Mouse (Mus musculus) lung, embryonic 15.5 days (tissue): ENCODE measurements around the gene Smyd1. TPM values are rescaled to one million over a fixed set of nuclear protein-coding genes. Genes with fewer than 3 reads are reported as not detected.
A peak's percentile ranks its signal among the peaks of the same experiment; 100 is the strongest.

Source experiments
- ATAC-seq: fragments of 200-750 bp; cut with Nextera tagmentation; 2 replicates; pipeline ENCODE4 v1.8.0; 2017; ENCODE audit warnings: moderate number of reproducible peaks, borderline replicate concordance; ENCODE audit not compliant: low FRiP score, low TSS enrichment; ENCODE audit errors: extremely low read depth
- H3K27ac ChIP-seq: fragments of 300-500 bp; sonication (generic); 2 replicates; pipeline ENCODE4 v1.5.1; 2015; ENCODE audit warnings: moderate library complexity, mild to moderate bottlenecking, inconsistent platforms
- H3K27me3 ChIP-seq: fragments of 300-500 bp; sonication (generic); 2 replicates; pipeline ENCODE4 v1.6.1; 2015; ENCODE audit warnings: inconsistent platforms
- H3K36me3 ChIP-seq: fragments of 300-500 bp; sonication (generic); 2 replicates; pipeline ENCODE4 v1.6.1; 2015; ENCODE audit warnings: inconsistent platforms
- H3K4me1 ChIP-seq: fragments of 300-500 bp; sonication (generic); 2 replicates; pipeline ENCODE4 v1.6.1; 2015; ENCODE audit warnings: inconsistent platforms
- H3K4me2 ChIP-seq: fragments of 300-500 bp; sonication (generic); 2 replicates; pipeline ENCODE4 v1.6.1; 2015; ENCODE audit warnings: inconsistent platforms, mild to moderate bottlenecking, moderate library complexity
- H3K4me3 ChIP-seq: fragments of 300-500 bp; sonication (generic); 2 replicates; pipeline ENCODE4 v1.5.1; 2015; ENCODE audit warnings: mild to moderate bottlenecking, inconsistent platforms
- H3K9ac ChIP-seq: fragments of 300-500 bp; sonication (generic); 2 replicates; pipeline ENCODE4 v1.6.1; 2015; ENCODE audit warnings: inconsistent platforms
- H3K9me3 ChIP-seq: fragments of 300-500 bp; sonication (generic); 2 replicates; pipeline ENCODE4 v1.6.1; 2016; ENCODE audit warnings: inconsistent platforms
- WGBS: fragments of 180-500 bp; shearing (Covaris S2); methylation state at CpG from one replicate; pipeline ENCODE4 v1.1.7; 2015; 5-methylcytosine and 5-hydroxymethylcytosine counted together
- polyA plus RNA-seq: library from polyadenylated mRNA; unstranded; fragments of >200 nt; fragmentation: Nextera tagmentation; extraction: Ambion mirVana; gene quantifications from 2 replicates; pipeline ENCODE4 v1.2.1, GENCODE M21; 2015

Gene Smyd1
- polyA plus RNA-seq, 1 experiment from 2014 or later: 4.5 TPM

- H3K27ac ChIP-seq: no peak within 1 kb of the TSS
Measured at GRCm38 (mm10) chr6:71322491-71322921, 473 bp upstream of the Smyd1 start, which contains the start of gene Cd8b1. TSS of gene Cd8b1 (plus strand) at chr6:71322788.

DNA sequence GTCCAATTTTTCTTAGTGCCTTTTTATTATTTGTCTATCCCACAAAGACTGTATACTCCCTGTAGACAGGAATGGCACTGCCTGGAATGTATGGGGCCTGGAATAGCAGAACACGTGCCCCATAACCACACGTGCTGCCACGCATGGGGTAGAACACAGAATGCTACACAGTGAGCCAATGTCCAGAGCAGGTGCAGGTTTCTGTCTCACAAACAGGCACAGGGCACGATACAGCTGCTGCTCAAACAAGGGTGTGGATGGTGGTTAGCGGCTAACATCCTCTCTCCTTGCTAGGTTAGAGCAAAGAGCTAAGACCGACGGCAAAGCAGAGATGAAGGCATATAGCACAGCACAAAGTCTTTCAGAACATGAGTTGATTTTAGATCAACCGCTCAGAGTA, 14.5 kb downstream of the Smyd1 start:
- no peak overlapping the region for H3K4me2 ChIP-seq
- no peaks in the 10 kb centered on the region for H3K27me3 ChIP-seq
- H3K4me1 ChIP-seq: no peaks in the 10 kb centered on the region
- H3K27ac ChIP-seq: no peak overlapping the region
- H3K9ac ChIP-seq: no peak overlapping the region
- ATAC-seq: no peak
- no peaks in the 10 kb centered on the region for H3K9me3 ChIP-seq
- no peak overlapping the region for H3K4me3 ChIP-seq
- 87% methylated on average over 8 of the region's 8 CpGs for WGBS
- H3K36me3 ChIP-seq: no peaks in the 10 kb centered on the region

More at GRCm38 (mm10) chr6:71322491-71322921, 473 bp upstream of the Smyd1 start, which contains the start of gene Cd8b1:
- Histone ChIP-seq H3K9ac (no peak within 1 kb of the TSS), H3K4me3 (no peak within 1 kb of the TSS), H3K4me2 (no peak within 1 kb of the TSS), H3K9me3 (no peaks in the 10 kb centered on the region), H3K36me3 (no peaks in the 10 kb centered on the region), H3K27me3 (no peaks in the 10 kb centered on the region), H3K4me1 (no peaks in the 10 kb centered on the region)
- 71% methylated on average over 7 of the region's 7 CpGs for WGBS
- ATAC-seq: no peak

GRCm38 (mm10) chr6:71302097-71302731, 19.8 kb downstream of the Smyd1 start:
- Histone ChIP-seq H3K4me2 (no peak overlapping the region), H3K9ac (no peak overlapping the region), H3K27ac (no peak overlapping the region), H3K4me1 (no peaks in the 10 kb centered on the region), H3K36me3 (no peaks in the 10 kb centered on the region), H3K4me3 (no peak overlapping the region), H3K9me3 (no peaks in the 10 kb centered on the region), H3K27me3 (no peaks in the 10 kb centered on the region)
- ATAC-seq: no peak
- WGBS: 54% methylated on average over 6 of the region's 6 CpGs

DNA sequence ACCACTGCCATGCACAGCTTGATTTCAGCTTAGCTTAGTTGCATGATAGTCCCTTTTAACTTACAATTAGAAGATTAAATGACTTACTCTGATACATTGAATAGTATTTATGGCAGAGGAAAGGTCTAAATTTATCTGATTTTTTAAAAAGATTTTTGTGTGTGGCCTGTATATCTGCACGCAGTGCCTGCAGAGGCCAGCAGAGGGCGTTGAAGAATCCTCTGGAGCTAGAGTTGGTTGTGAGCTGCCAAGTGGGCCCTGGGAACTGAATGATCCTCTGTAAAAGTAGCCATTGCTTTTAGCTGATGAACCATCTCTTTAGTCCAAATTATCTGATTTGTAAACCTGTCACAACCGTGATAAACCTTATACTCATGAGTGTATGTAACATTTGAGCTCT, 23.3 kb downstream of the Smyd1 start:
- H3K36me3 ChIP-seq: no peaks in the 10 kb centered on the region
- no peak overlapping the region for H3K27ac ChIP-seq
- no peaks in the 10 kb centered on the region for H3K27me3 ChIP-seq
- no peaks in the 10 kb centered on the region for H3K9me3 ChIP-seq
- no peak for ATAC-seq
- H3K4me1 ChIP-seq: no peaks in the 10 kb centered on the region
- no peak overlapping the region for H3K9ac ChIP-seq
- no peak overlapping the region for H3K4me2 ChIP-seq
- WGBS: 40% methylated on average over 3 of the region's 3 CpGs
- no peak overlapping the region for H3K4me3 ChIP-seq

DNA sequence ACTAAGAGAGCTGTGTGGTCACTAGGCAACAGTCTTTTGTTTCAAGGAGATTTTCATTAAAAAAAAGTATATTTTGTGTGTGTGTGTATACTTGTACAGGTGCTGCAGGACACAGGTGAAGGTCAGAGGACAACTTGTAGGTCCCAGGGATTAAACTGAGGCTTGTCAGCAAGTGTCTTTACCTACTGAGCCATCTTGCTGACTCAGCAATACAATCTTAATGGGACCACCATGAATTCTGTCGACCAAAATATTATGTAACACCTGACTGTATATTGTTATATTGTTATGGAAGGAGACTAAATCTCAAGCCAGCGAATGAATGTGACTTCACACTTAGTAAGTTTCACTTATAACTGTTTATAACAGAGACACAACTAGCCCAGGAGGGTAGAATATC, 24.0 kb downstream of the Smyd1 start:
- H3K9ac ChIP-seq: no peak overlapping the region
- H3K4me2 ChIP-seq: no peak overlapping the region
- no peaks in the 10 kb centered on the region for H3K36me3 ChIP-seq
- no peak for ATAC-seq
- 54% methylated on average over 2 of the region's 2 CpGs for WGBS
- no peak overlapping the region for H3K4me3 ChIP-seq
- H3K27ac ChIP-seq: no peak overlapping the region
- H3K27me3 ChIP-seq: no peaks in the 10 kb centered on the region
- no peaks in the 10 kb centered on the region for H3K9me3 ChIP-seq
- no peaks in the 10 kb centered on the region for H3K4me1 ChIP-seq

GRCm38 (mm10) chr6:71295303-71295702, 26.7 kb downstream of the Smyd1 start:
- no peak overlapping the region for H3K4me2 ChIP-seq

GRCm38 (mm10) chr6:71293509-71293908, 28.5 kb downstream of the Smyd1 start:
- WGBS: 79% methylated on average over 14 of the region's 14 CpGs
- Histone ChIP-seq H3K27me3 (no peaks in the 10 kb centered on the region), H3K4me3 (no peak overlapping the region), H3K36me3 (no peaks in the 10 kb centered on the region), H3K4me1 (no peaks in the 10 kb centered on the region), H3K4me2 (no peak overlapping the region), H3K9ac (no peak overlapping the region), H3K27ac (no peak overlapping the region), H3K9me3 (no peaks in the 10 kb centered on the region)
- ATAC-seq: no peak

More at GRCm38 (mm10) chr6:71295303-71295702, 26.7 kb downstream of the Smyd1 start:
- Histone ChIP-seq H3K9ac (no peak overlapping the region), H3K27me3 (no peaks in the 10 kb centered on the region), H3K9me3 (no peaks in the 10 kb centered on the region), H3K36me3 (no peaks in the 10 kb centered on the region), H3K4me3 (no peak overlapping the region), H3K27ac (no peak overlapping the region), H3K4me1 (no peaks in the 10 kb centered on the region)
- no peak for ATAC-seq
- WGBS: 60% methylated on average over 6 of the region's 6 CpGs

- H3K4me2 ChIP-seq: no peak overlapping the region
- no peaks in the 10 kb centered on the region for H3K4me1 ChIP-seq
- ATAC-seq: no peak
- no peak overlapping the region for H3K27ac ChIP-seq
- no peaks in the 10 kb centered on the region for H3K9me3 ChIP-seq
- H3K36me3 ChIP-seq: peaks cover 4% of the 10 kb centered on the region; the same call in 1 of the 2 replicates
- H3K9ac ChIP-seq: no peak overlapping the region
- no peak overlapping the region for H3K4me3 ChIP-seq
- H3K27me3 ChIP-seq: no peaks in the 10 kb centered on the region
- 52% methylated on average over 1 of the region's 1 CpGs for WGBS
Measured at GRCm38 (mm10) chr6:71279418-71279817, 42.6 kb downstream of the Smyd1 start.

GRCm38 (mm10) chr6:71274621-71275020, 47.4 kb downstream of the Smyd1 start:
- Histone ChIP-seq H3K9ac (no peak overlapping the region), H3K4me1 (peaks cover 13% of the 10 kb centered on the region), H3K36me3 (no peaks in the 10 kb centered on the region), H3K4me2 (no peak overlapping the region), H3K4me3 (no peak overlapping the region), H3K27me3 (no peaks in the 10 kb centered on the region), H3K9me3 (no peaks in the 10 kb centered on the region), H3K27ac (no peak overlapping the region)
- WGBS: 93% methylated on average over 1 of the region's 1 CpGs
- no peak for ATAC-seq

DNA sequence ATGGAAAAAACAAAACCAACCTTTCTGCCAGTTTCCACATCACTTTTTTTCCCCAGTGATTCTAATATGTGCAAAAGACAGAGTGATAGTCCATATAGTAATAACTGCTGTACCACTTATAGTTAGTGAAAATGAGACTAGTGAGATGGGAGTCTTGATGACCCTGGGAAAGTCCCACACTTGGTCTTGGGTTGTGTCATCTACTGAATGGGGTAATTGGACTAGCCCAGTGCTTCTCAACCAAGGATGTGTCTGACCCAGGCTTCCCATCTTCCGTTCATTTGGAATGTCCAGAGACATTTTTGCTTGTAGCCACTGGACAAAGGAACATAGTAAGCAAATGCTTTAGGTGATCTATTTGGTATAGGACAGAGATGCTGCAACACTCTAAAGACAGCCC, 48.3 kb downstream of the Smyd1 start:
- H3K27ac ChIP-seq: no peak overlapping the region
- no peak overlapping the region for H3K4me3 ChIP-seq
- no peak overlapping the region for H3K9ac ChIP-seq
- H3K4me2 ChIP-seq: no peak overlapping the region
- WGBS: 89% methylated on average over 1 of the region's 1 CpGs
- H3K4me1 ChIP-seq: peaks cover 13% of the 10 kb centered on the region
- no peaks in the 10 kb centered on the region for H3K27me3 ChIP-seq
- H3K9me3 ChIP-seq: no peaks in the 10 kb centered on the region
- H3K36me3 ChIP-seq: no peaks in the 10 kb centered on the region
- no peak for ATAC-seq

DNA sequence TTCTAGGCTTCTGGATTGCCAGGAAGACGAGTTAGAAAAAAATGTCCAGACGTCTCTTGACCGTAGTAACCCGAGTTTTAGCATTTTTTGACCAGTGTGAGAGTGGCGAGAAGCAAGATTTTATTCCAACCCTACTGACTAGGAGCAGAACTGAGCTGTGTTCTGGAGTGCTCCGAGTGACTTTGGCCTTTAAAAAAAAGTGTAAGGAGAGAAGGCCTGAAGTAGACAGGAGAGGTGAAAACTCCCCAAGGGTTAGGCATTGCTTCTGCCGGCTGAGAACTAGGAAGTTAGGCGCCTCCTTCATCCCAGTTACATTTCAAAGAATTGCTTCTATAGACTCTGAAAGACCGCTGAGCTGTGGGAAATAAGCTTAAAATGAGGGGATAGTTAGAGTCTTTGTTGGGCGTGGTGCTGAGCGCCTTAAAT, 49.7 kb downstream of the Smyd1 start:
- no peaks in the 10 kb centered on the region for H3K9me3 ChIP-seq
- WGBS: 0% methylated on average over 11 of the region's 11 CpGs
- H3K27me3 ChIP-seq: no peaks in the 10 kb centered on the region
- ATAC-seq: no peak
- peak overlapping the region; percentile 88 for H3K4me3 ChIP-seq
- H3K27ac ChIP-seq: peak overlapping the region; percentile 96
- peak overlapping the region; percentile 60 for H3K4me2 ChIP-seq
- H3K36me3 ChIP-seq: no peaks in the 10 kb centered on the region
- H3K9ac ChIP-seq: peak overlapping the region; percentile 97
- H3K4me1 ChIP-seq: peaks cover 13% of the 10 kb centered on the region

DNA sequence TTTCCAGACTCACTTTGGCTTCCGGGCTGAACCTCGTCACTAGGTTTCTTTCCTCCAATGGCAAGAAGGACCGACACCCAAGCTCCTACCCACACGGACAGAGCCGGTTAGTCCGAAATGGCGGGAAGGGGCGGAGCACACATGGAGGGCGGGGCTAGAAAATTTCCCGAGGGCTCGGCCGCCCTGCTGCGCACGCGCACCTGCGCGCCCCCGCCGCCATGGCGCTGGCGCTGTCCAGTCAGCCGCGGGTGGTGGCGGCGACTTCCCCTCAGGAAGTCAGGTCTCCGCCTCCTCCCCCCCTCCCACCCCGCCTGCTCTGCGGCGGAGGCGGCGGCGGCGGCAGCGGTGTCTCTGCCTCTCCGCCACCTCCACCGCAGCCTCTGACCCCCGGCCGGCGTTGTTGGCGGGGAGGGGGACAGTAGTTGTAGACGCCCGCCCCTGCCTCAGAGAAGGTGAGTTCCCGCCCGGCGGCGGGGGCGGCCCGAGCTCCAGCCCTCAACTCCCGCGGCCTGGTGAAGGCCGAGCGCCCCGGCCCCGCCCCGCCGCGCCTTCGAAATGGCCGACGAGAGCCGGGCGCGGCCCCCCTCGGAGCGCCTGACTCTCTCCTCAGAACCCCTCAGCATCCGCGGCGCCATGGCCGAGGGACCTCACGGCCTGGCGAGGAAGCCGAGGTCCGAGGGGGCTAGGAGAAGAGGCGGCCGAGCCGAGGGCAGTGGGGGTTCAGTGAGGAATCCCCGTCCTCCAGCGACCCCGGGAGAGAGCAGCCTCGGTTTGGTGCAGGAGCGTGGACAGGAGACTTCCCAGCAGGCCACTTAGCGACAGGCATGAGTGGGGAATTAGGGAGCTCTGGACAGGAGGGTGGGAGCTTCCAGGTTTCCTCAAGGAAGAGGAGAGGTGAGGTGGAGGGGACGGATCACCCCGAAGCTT, 50.4 kb downstream of the Smyd1 start, which contains the start of gene Krcc1:
Krcc1 (plus strand) TSS at position 289 of the 927 bp plus-strand sequence.
- H3K4me1 ChIP-seq: peaks cover 13% of the 10 kb centered on the region
- ATAC-seq: peak; percentile 95
- WGBS: under 1% methylated on average over 68 of the region's 84 CpGs

More for the DNA sequence above, 50.4 kb downstream of the Smyd1 start, which contains the start of gene Krcc1:
- no peaks in the 10 kb centered on the region for H3K36me3 ChIP-seq
- peak within 1 kb of the TSS; percentile 97 for H3K9ac ChIP-seq
- peak within 1 kb of the TSS; percentile 88 for H3K4me3 ChIP-seq
- peak within 1 kb of the TSS; percentile 83 for H3K4me2 ChIP-seq
- no peaks in the 10 kb centered on the region for H3K27me3 ChIP-seq
- H3K27ac ChIP-seq: peak within 1 kb of the TSS; percentile 96
- H3K9me3 ChIP-seq: no peaks in the 10 kb centered on the region
